Mouse (Mus musculus) spleen, embryonic (tissue): ENCODE measurements around the gene Smarca2.
"Not testable (repeated sequence)": the region's sequence is repeated elsewhere in the genome, so short reads cannot be mapped to it uniquely, and the experiment has no call there.

Experiments
- CTCF ChIA-PET: fragments of 350-600 bp; sonication (Branson Sonifier 250); formaldehyde crosslinking; loops from one replicate; lab custom pipeline; 2022; lab: Charles Lee

Smarca2 gene

GRCm38 (mm10) chr19:26616271-26616670 is 11.4 kb downstream of the Smarca2 start:
- CTCF ChIA-PET: interaction anchor here (0.5 kb wide), 1 partner anchor 648 kb away, joined by 7 read pairs; no protein-coding TSS in a partner anchor

- CTCF ChIA-PET: no interaction called here
Measured at GRCm38 (mm10) chr19:26617287-26617686, 12.4 kb downstream of the Smarca2 start.

- CTCF ChIA-PET: no interaction called here
Measured at GRCm38 (mm10) chr19:26630712-26631235, 25.9 kb downstream of the Smarca2 start.

GRCm38 (mm10) chr19:26632228-26632627 is 27.4 kb downstream of the Smarca2 start:
- CTCF ChIA-PET: no interaction called here

GRCm38 (mm10) chr19:26640556-26640955 is 35.7 kb downstream of the Smarca2 start:
- CTCF ChIA-PET: no interaction called here

GRCm38 (mm10) chr19:26641269-26641668 is 36.4 kb downstream of the Smarca2 start:
- CTCF ChIA-PET: no interaction called here

GRCm38 (mm10) chr19:26643011-26643410 is 38.2 kb downstream of the Smarca2 start:
- CTCF ChIA-PET: no interaction called here

GRCm38 (mm10) chr19:26643936-26644335 is 39.1 kb downstream of the Smarca2 start:
- CTCF ChIA-PET: no interaction called here

- CTCF ChIA-PET: no interaction called here
Measured at GRCm38 (mm10) chr19:26645016-26645415, 40.2 kb downstream of the Smarca2 start.

- CTCF ChIA-PET: no interaction called here
Measured at GRCm38 (mm10) chr19:26646128-26646527, 41.3 kb downstream of the Smarca2 start.

GRCm38 (mm10) chr19:26650585-26651273 is 45.9 kb downstream of the Smarca2 start:
- CTCF ChIA-PET: interaction anchor here (0.6 kb wide), 1 partner anchor 45 kb away, joined by 3 read pairs; no protein-coding TSS in a partner anchor

GRCm38 (mm10) chr19:26658324-26658723 is 53.5 kb downstream of the Smarca2 start:
- CTCF ChIA-PET: no interaction called here

GRCm38 (mm10) chr19:26659976-26660375 is 55.1 kb downstream of the Smarca2 start:
- CTCF ChIA-PET: no interaction called here

GRCm38 (mm10) chr19:26661198-26661597 is 56.3 kb downstream of the Smarca2 start:
- CTCF ChIA-PET: interaction anchor here (0.7 kb wide), 1 partner anchor 14 kb away, joined by 8 read pairs; no protein-coding TSS in a partner anchor

- CTCF ChIA-PET: no interaction called here
Measured at GRCm38 (mm10) chr19:26666303-26666702, 61.5 kb downstream of the Smarca2 start.

- CTCF ChIA-PET: interaction anchor here (0.6 kb wide), 1 partner anchor 243 kb away, joined by 3 read pairs; no protein-coding TSS in a partner anchor
Measured at GRCm38 (mm10) chr19:26670089-26670488, 65.2 kb downstream of the Smarca2 start.

GRCm38 (mm10) chr19:26671413-26671812 is 66.6 kb downstream of the Smarca2 start:
- CTCF ChIA-PET: not testable (repeated sequence)

- CTCF ChIA-PET: no interaction called here
Measured at GRCm38 (mm10) chr19:26675917-26676316, 71.1 kb downstream of the Smarca2 start.

- CTCF ChIA-PET: interaction anchor here (0.7 kb wide), 1 partner anchor 26 kb away, joined by 3 read pairs; no protein-coding TSS in a partner anchor
Measured at GRCm38 (mm10) chr19:26678543-26678942, 73.7 kb downstream of the Smarca2 start.

GRCm38 (mm10) chr19:26679674-26680073 is 74.8 kb downstream of the Smarca2 start:
- CTCF ChIA-PET: no interaction called here

- CTCF ChIA-PET: no interaction called here
Measured at GRCm38 (mm10) chr19:26681549-26681948, 76.7 kb downstream of the Smarca2 start.

- CTCF ChIA-PET: no interaction called here
Measured at GRCm38 (mm10) chr19:26682130-26682529, 77.3 kb downstream of the Smarca2 start.

- CTCF ChIA-PET: no interaction called here
Measured at GRCm38 (mm10) chr19:26682731-26683130, 77.9 kb downstream of the Smarca2 start.
